Mouse (Mus musculus) liver, postnatal 0 days (tissue): Measurements from ENCODE around the gene 1700023F06Rik.

Source experiments
- CTCF ChIP-seq: sonication (generic); IDR thresholded peaks from 2 replicates; pipeline ENCODE4 v1.5.1; 2016; ENCODE audit warnings: antibody characterized with exemption, low read depth
- EP300 ChIP-seq: IDR thresholded peaks from 2 replicates; pipeline ENCODE4 v1.6.1; 2016; ENCODE audit warnings: antibody characterized with exemption, low read depth, mild to moderate bottlenecking

GRCm38 (mm10) chr11:103237757-103238156 lies 29.4 kb upstream of the 1700023F06Rik start:
- no peak; the same call in 1 of the 2 replicates for TF ChIP-seq CTCF
- no peak for TF ChIP-seq EP300
